Mouse (Mus musculus): ENCODE measurements around the gene Smg1.
A peak's percentile ranks its signal among the peaks of the same experiment; 100 is the strongest.

GRCm38 (mm10) chr7:118279521-118279920, 36.1 kb upstream of the Smg1 start:
- TF ChIP-seq TBP (conservative IDR thresholded peaks at IDR 0.05; ENCODE audit: low read depth, low read length) (peak; percentile 78), JUND (conservative IDR thresholded peaks at IDR 0.05; ENCODE audit: low read depth, low read length) (no peak), CTCF (conservative IDR thresholded peaks at IDR 0.05 in 1 of 2, IDR thresholded peaks at IDR 0.05 in 1 of 2; ENCODE audit: low read depth in 2 of 2, low read length in 2 of 2) (no peak), HCFC1 (IDR thresholded peaks at IDR 0.05; ENCODE audit: low read depth, low read length) (peak; percentile 45), MAX (IDR thresholded peaks at IDR 0.05; ENCODE audit: low read length) (peak; percentile 97), POLR2A (IDR thresholded peaks at IDR 0.05; ENCODE audit: low read depth, low read length) (peak; percentile 38), USF2 (conservative IDR thresholded peaks at IDR 0.05; ENCODE audit: low read depth, low read length) (no peak), KAT2A (IDR thresholded peaks at IDR 0.05; ENCODE audit: insufficient replicate concordance, low read length) (no peak), SIN3A (IDR thresholded peaks at IDR 0.05; ENCODE audit: low read length) (peak; percentile 54; the same call in 1 of the 2 replicates)
